Mouse (Mus musculus) MEL (cell line): ENCODE measurements at regions not wholly inside any gene's neighbourhood (a gene's known extent, or its start where the extent isn't known, plus 50 kb on each side); places are given as distances from the start of the nearest gene placed in this dataset.

Experiments used
- DNase-seq: peaks from one replicate; pipeline ENCODE4 v3.0.0; 2011; ENCODE audit warnings: low read depth, low spot score
- H3K27ac ChIP-seq: 2 replicates; pipeline ENCODE4 v1.5.1; 2012; ENCODE audit warnings: low read depth, mild to moderate bottlenecking, control low read depth, low read length, moderate library complexity; ENCODE audit not compliant: control insufficient read depth
- H3K27me3 ChIP-seq, 2 experiments: fragments of 150-350 bp in 1 of 2; sonication (generic) in 1 of 2; 2 replicates each; pipeline ENCODE4 v1.6.1; 2012; ENCODE audit warnings: low read length in 2 of 2, mild to moderate bottlenecking in 2 of 2, improper control_type of control experiment in 1 of 2, moderate library complexity in 1 of 2; ENCODE audit not compliant: insufficient read depth in 2 of 2, control insufficient read depth in 1 of 2
- H3K36me3 ChIP-seq, 2 experiments: 2 replicates each; pipeline ENCODE4 v1.6.1; 2012 to 2014; ENCODE audit warnings: low read length in 2 of 2, improper control_type of control experiment in 1 of 2, inconsistent platforms in 1 of 2, mild to moderate bottlenecking in 1 of 2; ENCODE audit not compliant: insufficient read depth in 2 of 2, control insufficient read depth in 1 of 2
- H3K4me1 ChIP-seq, 2 experiments: fragments of 150-350 bp in 1 of 2; sonication (generic) in 1 of 2; 2 replicates each; pipeline ENCODE4 v1.6.1; 2012; ENCODE audit warnings: low read length in 2 of 2, improper control_type of control experiment in 1 of 2, mild to moderate bottlenecking in 1 of 2; ENCODE audit not compliant: insufficient read depth in 2 of 2, control insufficient read depth in 1 of 2
- H3K4me3 ChIP-seq, 2 experiments: fragments of 150-350 bp in 1 of 2; sonication (generic) in 1 of 2; 2 replicates each; pipeline ENCODE4 v1.5.1; 2012; ENCODE audit warnings: low read depth in 2 of 2, low read length in 2 of 2, mild to moderate bottlenecking in 2 of 2, moderate library complexity in 2 of 2, control low read depth in 1 of 2, improper control_type of control experiment in 1 of 2; ENCODE audit not compliant: control insufficient read depth in 1 of 2, insufficient read depth in 1 of 2
- H3K79me2 ChIP-seq: 2 replicates; pipeline ENCODE4 v1.6.1; 2012; ENCODE audit warnings: mild to moderate bottlenecking, low read length, moderate library complexity; ENCODE audit not compliant: control insufficient read depth, poor library complexity, insufficient read depth
- H3K9ac ChIP-seq: 2 replicates; pipeline ENCODE4 v1.6.1; 2012; ENCODE audit warnings: low read depth, mild to moderate bottlenecking, control low read depth, low read length, moderate library complexity; ENCODE audit not compliant: control insufficient read depth, poor library complexity, severe bottlenecking
- H3K9me3 ChIP-seq: fragments of 150-350 bp; sonication (generic); replicated peaks from 2 replicates; pipeline ENCODE4 v1.6.1; 2012; ENCODE audit warnings: mild to moderate bottlenecking, low read length, improper control_type of control experiment, moderate library complexity; ENCODE audit not compliant: insufficient read depth
- BHLHE40 ChIP-seq: IDR thresholded peaks from 2 replicates; pipeline ENCODE4 v1.6.1; 2012; ENCODE audit warnings: low read depth, mild to moderate bottlenecking, inconsistent platforms, low read length, improper control_type of control experiment, borderline replicate concordance
- E2F4 ChIP-seq: IDR thresholded peaks from 2 replicates; pipeline ENCODE4 v1.6.1; 2011; ENCODE audit warnings: low read depth, low read length, improper control_type of control experiment, borderline replicate concordance
- ETS1 ChIP-seq: IDR thresholded peaks from 2 replicates; pipeline ENCODE4 v1.6.1; 2012; ENCODE audit warnings: low read depth, mild to moderate bottlenecking, inconsistent platforms, low read length, improper control_type of control experiment, moderate library complexity
- GABPA ChIP-seq: IDR thresholded peaks from 2 replicates; pipeline ENCODE4 v1.6.1; 2012; ENCODE audit warnings: low read depth, mild to moderate bottlenecking, inconsistent platforms, low read length, improper control_type of control experiment, moderate library complexity
- HCFC1 ChIP-seq: IDR thresholded peaks from 2 replicates; pipeline ENCODE4 v1.6.1; 2012; ENCODE audit warnings: low read depth, mild to moderate bottlenecking, inconsistent platforms, low read length, improper control_type of control experiment, moderate library complexity
- KAT2A ChIP-seq: conservative IDR thresholded peaks from 2 replicates; pipeline ENCODE4 v1.6.1; 2012; ENCODE audit warnings: low read depth, low read length, improper control_type of control experiment, inconsistent platforms
- MAZ ChIP-seq: IDR thresholded peaks from 2 replicates; pipeline ENCODE4 v1.6.1; 2012; ENCODE audit warnings: low read depth, mild to moderate bottlenecking, inconsistent platforms, low read length, improper control_type of control experiment
- MYC ChIP-seq: IDR thresholded peaks from 2 replicates; pipeline ENCODE4 v1.6.1; 2011; ENCODE audit warnings: low read depth, mild to moderate bottlenecking, low read length, improper control_type of control experiment, moderate library complexity
- NELFE ChIP-seq: IDR thresholded peaks from 2 replicates; pipeline ENCODE4 v1.6.1; 2011; ENCODE audit warnings: low read depth, low read length, improper control_type of control experiment
- POLR2A ChIP-seq, 2 experiments: IDR thresholded peaks; 2 replicates each; pipeline ENCODE4 v1.6.1; 2011 to 2012; ENCODE audit warnings: low read length in 2 of 2, mild to moderate bottlenecking in 2 of 2, control low read depth in 1 of 2, improper control_type of control experiment in 1 of 2, low read depth in 1 of 2, moderate library complexity in 1 of 2; ENCODE audit not compliant: control insufficient read depth in 1 of 2, insufficient read depth in 1 of 2, poor library complexity in 1 of 2
- POLR2AphosphoS5 ChIP-seq: IDR thresholded peaks from 2 replicates; pipeline ENCODE4 v1.6.1; 2012; ENCODE audit warnings: low read depth, borderline replicate concordance, mild to moderate bottlenecking, inconsistent platforms, low read length, moderate library complexity, mixed read lengths
- RAD21 ChIP-seq: IDR thresholded peaks from 2 replicates; pipeline ENCODE4 v1.6.1; 2011; ENCODE audit warnings: mild to moderate bottlenecking, low read depth, low read length, improper control_type of control experiment
- RCOR1 ChIP-seq: IDR thresholded peaks from 2 replicates; pipeline ENCODE4 v1.6.1; 2012; ENCODE audit warnings: low read depth, mild to moderate bottlenecking, inconsistent platforms, low read length, improper control_type of control experiment
- SIN3A ChIP-seq: IDR thresholded peaks from 2 replicates; pipeline ENCODE4 v1.6.1; 2012; ENCODE audit warnings: low read length, improper control_type of control experiment, inconsistent platforms
- TBP ChIP-seq: IDR thresholded peaks from 2 replicates; pipeline ENCODE4 v1.8.0; 2011; ENCODE audit warnings: low read depth, low read length, improper control_type of control experiment
- USF2 ChIP-seq, 2 experiments: IDR thresholded peaks; 2 replicates each; pipeline ENCODE4 v1.6.1; 2011 to 2012; ENCODE audit warnings: improper control_type of control experiment in 2 of 2, low read length in 2 of 2, borderline replicate concordance in 1 of 2, inconsistent platforms in 1 of 2, low read depth in 1 of 2, mild to moderate bottlenecking in 1 of 2; ENCODE audit not compliant: insufficient read depth in 1 of 2
- ZC3H11A ChIP-seq: IDR thresholded peaks from 2 replicates; pipeline ENCODE4 v1.6.1; 2012; ENCODE audit warnings: low read depth, mild to moderate bottlenecking, inconsistent platforms, low read length, improper control_type of control experiment
- ZMIZ1 ChIP-seq: IDR thresholded peaks from 2 replicates; pipeline ENCODE4 v1.6.1; 2012; ENCODE audit warnings: low read depth, mild to moderate bottlenecking, inconsistent platforms, low read length, improper control_type of control experiment, moderate library complexity
- ZNF384 ChIP-seq: IDR thresholded peaks from 2 replicates; pipeline ENCODE4 v1.6.1; 2012; ENCODE audit warnings: low read depth, mild to moderate bottlenecking, inconsistent platforms, low read length, improper control_type of control experiment

GRCm38 (mm10) chr2:128331681-128332080 is 205.8 kb downstream of the Bcl2l11 start:
- TF ChIP-seq KAT2A: no peak
- TF ChIP-seq RCOR1: no peak
- TF ChIP-seq TBP: no peak
- no peak for TF ChIP-seq ZMIZ1
- TF ChIP-seq ETS1: no peak
- Histone ChIP-seq H3K4me1 (no peaks in the 10 kb centered on the region), H3K4me3 (no peak overlapping the region), H3K27ac (no peak overlapping the region), H3K36me3 (no peaks in the 10 kb centered on the region), H3K79me2 (no peaks in the 10 kb centered on the region), H3K27me3 (no peaks in the 10 kb centered on the region), H3K9me3 (no peaks in the 10 kb centered on the region), H3K9ac (no peak overlapping the region)
- no peak for DNase-seq

GRCm38 (mm10) chr2:128333401-128334142 is 207.7 kb downstream of the Bcl2l11 start:
- no peak for TF ChIP-seq HCFC1
- TF ChIP-seq ZNF384: no peak
- TF ChIP-seq SIN3A: no peak
- TF ChIP-seq POLR2AphosphoS5: no peak
- TF ChIP-seq USF2 (IDR thresholded peaks at IDR 0.05; ENCODE audit: borderline replicate concordance in 1 of 2, insufficient read depth in 1 of 2, low read depth in 1 of 2, low read length in 2 of 2): no peak
- no peak for TF ChIP-seq E2F4
- no peak for TF ChIP-seq GABPA
- no peak for TF ChIP-seq MAZ
- TF ChIP-seq NELFE: no peak
- TF ChIP-seq POLR2A (IDR thresholded peaks at IDR 0.05; ENCODE audit: control insufficient read depth in 1 of 2, insufficient read depth in 1 of 2, low read depth in 1 of 2, low read length in 2 of 2, poor library complexity in 1 of 2): no peak
- TF ChIP-seq BHLHE40: no peak
- TF ChIP-seq MYC: no peak
- no peak for TF ChIP-seq RAD21
- TF ChIP-seq ZC3H11A: no peak
- TF ChIP-seq, all 39 proteins: peak for 0
- no peaks in the 10 kb centered on the region for H3K27me3 ChIP-seq

More at GRCm38 (mm10) chr2:128333401-128334142, 207.7 kb downstream of the Bcl2l11 start:
- Histone ChIP-seq H3K79me2 (no peaks in the 10 kb centered on the region), H3K27ac (no peak overlapping the region), H3K4me3 (no peak overlapping the region), H3K36me3 (0 out of 4 replicates have a peak, but pooled peaks cover 0 to under 1% of the 10 kb centered on the region in 2 experiments), H3K9me3 (no peaks in the 10 kb centered on the region), H3K4me1 (peaks cover 0 to 8% of the 10 kb centered on the region in 2 experiments; a peak in 3 of 4 replicates), H3K9ac (no peak overlapping the region)
- DNase-seq: no peak
